8 mouse cellular contexts compared by ENCODE assay signal in genomic region chr1:165388716-165389115, GRCm38 (mm10).
A peak's percentile ranks its signal among the peaks of the same experiment; 100 is the strongest.
DNase-seq lines count a peak whose midpoint lies in the region; ATAC-seq lines count a peak whose summit lies in the region.

No protein-coding gene starts in this region.

- no peak overlapping the region for H3K9ac ChIP-seq in intestine, embryonic 15.5 days

- no peak overlapping the region for H3K4me2 ChIP-seq in intestine, embryonic 15.5 days (replicated peaks)

- H3K4me3 ChIP-seq in intestine, embryonic 15.5 days (replicated peaks): no peak overlapping the region

- no peaks in the 10 kb centered on the region for H3K27me3 ChIP-seq in intestine, embryonic 15.5 days (replicated peaks)

- H3K9me3 ChIP-seq in intestine, embryonic 15.5 days: no peaks in the 10 kb centered on the region

- intact Hi-C loops in left cerebral cortex, postnatal 14 days (cut with DNase I): no loop called here

- no peaks in the 10 kb centered on the region for H3K4me1 ChIP-seq in intestine, embryonic 15.5 days (replicated peaks)

- H3K27ac ChIP-seq in intestine, embryonic 15.5 days: no peak overlapping the region

- H3K36me3 ChIP-seq in intestine, embryonic 15.5 days: no peaks in the 10 kb centered on the region

- no peak for ATAC-seq in CD4-positive, CD25-positive, alpha-beta regulatory T cell, adult 4 months
- ATAC-seq in activated CD4-positive, CD25-positive, alpha-beta regulatory T cell, adult 4 months: no peak
- no peak for ATAC-seq in intestine, embryonic 15.5 days

- peak; percentile 31 for DNase-seq in CD4-positive, CD25-positive, alpha-beta regulatory T cell, adult 2 months (ENCODE audit: low read depth, low spot score)
- peak; percentile 11 to 25 for DNase-seq in left cerebral cortex, postnatal 14 days (ENCODE audit: low spot score in 2 of 2)
- DNase-seq in left cerebral cortex, adult 18-20 months (ENCODE audit: low spot score in 2 of 2): no peak
- DNase-seq in embryo, embryonic 10.5 days (ENCODE audit: low spot score): peak; percentile 37
- peak; percentile 21 to 36 for DNase-seq in lung, adult 18-20 months

- WGBS in intestine, embryonic 15.5 days: 49% methylated on average over 5 of the region's 5 CpGs

Comparison
In these comparisons a context has a peak if more than half of its experiments do, and no peak if none do; other contexts are left out.
1. DNase-seq: peak in CD4-positive, CD25-positive, alpha-beta regulatory T cell, adult 2 months (single experiment), left cerebral cortex, postnatal 14 days (2 of 2), embryo, embryonic 10.5 days (single experiment) and lung, adult 18-20 months (2 of 2); none in left cerebral cortex, adult 18-20 months (0 of 2).